Mouse (Mus musculus): ENCODE results near the gene Tmem11. TPM values are rescaled to one million over a fixed set of nuclear protein-coding genes. Genes with fewer than 3 reads are reported as not detected.

Tmem11 gene
- 55.1 and 57.4 TPM in 2 replicates for polyA plus RNA-seq (2015; fragmentation: Nextera tagmentation; extraction: Ambion mirVana)

GRCm38 (mm10) chr11:60878675-60879294 lies at the start of gene Tmem11:
Tmem11 (minus strand) TSS chr11:60879272.
- Histone ChIP-seq H3K27ac (peak within 1 kb of the TSS; percentile 86), H3K36me3 (0 out of 2 replicates have a peak, but pooled peaks cover 2% of the 10 kb centered on the region), H3K4me1 (replicated peaks) (peaks cover 49% of the 10 kb centered on the region), H3K9ac (replicated peaks) (peak within 1 kb of the TSS; percentile 84), H3K4me2 (replicated peaks) (peak within 1 kb of the TSS; percentile 69), H3K4me3 (replicated peaks) (peak within 1 kb of the TSS; percentile 76), H3K27me3 (no peaks in the 10 kb centered on the region), H3K9me3 (no peaks in the 10 kb centered on the region)
- peak; percentile 100 for ATAC-seq
- WGBS = under 1% methylated on average over 62 of the region's 62 CpGs

GRCm38 (mm10) chr11:60927264-60927663 lies 48.2 kb upstream of the Tmem11 start:
- ATAC-seq = peak; percentile 79
- Histone ChIP-seq H3K9me3 (no peaks in the 10 kb centered on the region), H3K4me2 (replicated peaks) (peak overlapping the region; percentile 48), H3K36me3 (no peaks in the 10 kb centered on the region), H3K27me3 (no peaks in the 10 kb centered on the region), H3K9ac (replicated peaks) (no peak overlapping the region; the same call in 1 of the 2 replicates), H3K4me3 (replicated peaks) (peak overlapping the region; percentile 25), H3K4me1 (replicated peaks) (peaks cover 18% of the 10 kb centered on the region), H3K27ac (0 out of 2 replicates have a peak overlapping the region, but pooled peaks have one; percentile 44)
- 1% methylated on average over 9 of the region's 9 CpGs for WGBS

GRCm38 (mm10) chr11:60924981-60925380 lies 45.9 kb upstream of the Tmem11 start:
- no peaks in the 10 kb centered on the region for H3K27me3 ChIP-seq
- no peaks in the 10 kb centered on the region for H3K9me3 ChIP-seq
- no peak for ATAC-seq
- 88% methylated on average over 1 of the region's 1 CpGs for WGBS
- no peak overlapping the region for H3K4me2 ChIP-seq (replicated peaks)
- H3K27ac ChIP-seq = no peak overlapping the region
- no peak overlapping the region for H3K4me3 ChIP-seq (replicated peaks)
- H3K9ac ChIP-seq (replicated peaks) = no peak overlapping the region
- peaks cover 9% of the 10 kb centered on the region; the same call in 1 of the 2 replicates for H3K4me1 ChIP-seq (replicated peaks)
- H3K36me3 ChIP-seq = no peaks in the 10 kb centered on the region

GRCm38 (mm10) chr11:60924498-60924897 lies 45.4 kb upstream of the Tmem11 start:
- WGBS = 52% methylated on average over 6 of the region's 6 CpGs
- no peak overlapping the region for H3K4me3 ChIP-seq (replicated peaks)
- H3K36me3 ChIP-seq = no peaks in the 10 kb centered on the region
- peaks cover 9% of the 10 kb centered on the region; the same call in 1 of the 2 replicates for H3K4me1 ChIP-seq (replicated peaks)
- H3K9me3 ChIP-seq = no peaks in the 10 kb centered on the region
- no peak overlapping the region for H3K9ac ChIP-seq (replicated peaks)
- H3K27me3 ChIP-seq = no peaks in the 10 kb centered on the region
- H3K4me2 ChIP-seq (replicated peaks) = no peak overlapping the region
- ATAC-seq = no peak
- no peak overlapping the region for H3K27ac ChIP-seq

- no peaks in the 10 kb centered on the region for H3K9me3 ChIP-seq
- H3K9ac ChIP-seq (replicated peaks) = no peak overlapping the region
- H3K4me3 ChIP-seq (replicated peaks) = no peak overlapping the region
- H3K27ac ChIP-seq = no peak overlapping the region
- ATAC-seq = no peak
- WGBS = 59% methylated on average over 5 of the region's 5 CpGs
- H3K27me3 ChIP-seq = no peaks in the 10 kb centered on the region
- no peaks in the 10 kb centered on the region for H3K36me3 ChIP-seq
- no peak overlapping the region for H3K4me2 ChIP-seq (replicated peaks)
- H3K4me1 ChIP-seq (replicated peaks) = peaks cover 9% of the 10 kb centered on the region; the same call in 1 of the 2 replicates
Measured at GRCm38 (mm10) chr11:60922964-60923363, 43.9 kb upstream of the Tmem11 start.

- H3K27me3 ChIP-seq = no peaks in the 10 kb centered on the region
- H3K4me1 ChIP-seq (replicated peaks) = peaks cover 4% of the 10 kb centered on the region; the same call in 1 of the 2 replicates
- ATAC-seq = no peak
- H3K4me3 ChIP-seq (replicated peaks) = no peak overlapping the region
- no peaks in the 10 kb centered on the region for H3K9me3 ChIP-seq
- H3K36me3 ChIP-seq = no peaks in the 10 kb centered on the region
- H3K27ac ChIP-seq = no peak overlapping the region
- 93% methylated on average over 1 of the region's 1 CpGs for WGBS
- no peak overlapping the region for H3K9ac ChIP-seq (replicated peaks)
- H3K4me2 ChIP-seq (replicated peaks) = no peak overlapping the region
Measured at GRCm38 (mm10) chr11:60922195-60922594, 43.1 kb upstream of the Tmem11 start.

GRCm38 (mm10) chr11:60920021-60920420 lies 40.9 kb upstream of the Tmem11 start:
- Histone ChIP-seq H3K9ac (replicated peaks) (no peak overlapping the region), H3K4me3 (replicated peaks) (no peak overlapping the region), H3K4me1 (replicated peaks) (0 out of 2 replicates have a peak, but pooled peaks cover under 1% of the 10 kb centered on the region), H3K36me3 (no peaks in the 10 kb centered on the region), H3K27me3 (no peaks in the 10 kb centered on the region), H3K27ac (no peak overlapping the region), H3K4me2 (replicated peaks) (no peak overlapping the region), H3K9me3 (no peaks in the 10 kb centered on the region)
- WGBS = 73% methylated on average over 2 of the region's 2 CpGs
- no peak for ATAC-seq

- no peak overlapping the region for H3K27ac ChIP-seq
- no peak overlapping the region for H3K4me2 ChIP-seq (replicated peaks)
- H3K9ac ChIP-seq (replicated peaks) = no peak overlapping the region; the same call in 1 of the 2 replicates
- no peak overlapping the region for H3K4me3 ChIP-seq (replicated peaks)
- H3K4me1 ChIP-seq (replicated peaks) = peaks cover 35% of the 10 kb centered on the region
- no peaks in the 10 kb centered on the region for H3K9me3 ChIP-seq
- no peaks in the 10 kb centered on the region for H3K36me3 ChIP-seq
- H3K27me3 ChIP-seq = no peaks in the 10 kb centered on the region
- 76% methylated on average over 4 of the region's 4 CpGs for WGBS
- ATAC-seq = no peak
Measured at GRCm38 (mm10) chr11:60915201-60915600, 36.1 kb upstream of the Tmem11 start.

- 42% methylated on average over 7 of the region's 7 CpGs for WGBS
- H3K4me2 ChIP-seq (replicated peaks) = peak within 1 kb of the TSS; percentile 80
Measured at GRCm38 (mm10) chr11:60914491-60914890, 35.4 kb upstream of the Tmem11 start, which contains the start of gene Natd1. Natd1 (minus strand) TSS chr11:60914750.

GRCm38 (mm10) chr11:60913301-60914196 lies 34.5 kb upstream of the Tmem11 start:
- no peaks in the 10 kb centered on the region for H3K9me3 ChIP-seq
- WGBS = under 1% methylated on average over 76 of the region's 86 CpGs
- H3K4me2 ChIP-seq (replicated peaks) = peak overlapping the region; percentile 80
- H3K4me1 ChIP-seq (replicated peaks) = peaks cover 35% of the 10 kb centered on the region
- peak overlapping the region; percentile 89 for H3K4me3 ChIP-seq (replicated peaks)
- ATAC-seq = peak; percentile 97
- H3K27me3 ChIP-seq = no peaks in the 10 kb centered on the region
- peak overlapping the region; percentile 88 for H3K27ac ChIP-seq
- no peaks in the 10 kb centered on the region for H3K36me3 ChIP-seq
- H3K9ac ChIP-seq (replicated peaks) = peak overlapping the region; percentile 95

More at GRCm38 (mm10) chr11:60914491-60914890, 35.4 kb upstream of the Tmem11 start, which contains the start of gene Natd1:
- ATAC-seq = no peak
- H3K27ac ChIP-seq = peak within 1 kb of the TSS; percentile 88
- peak within 1 kb of the TSS; percentile 89 for H3K4me3 ChIP-seq (replicated peaks)
- H3K9ac ChIP-seq (replicated peaks) = peak within 1 kb of the TSS; percentile 95
- H3K27me3 ChIP-seq = no peaks in the 10 kb centered on the region
- H3K4me1 ChIP-seq (replicated peaks) = peaks cover 35% of the 10 kb centered on the region
- H3K9me3 ChIP-seq = no peaks in the 10 kb centered on the region
- H3K36me3 ChIP-seq = no peaks in the 10 kb centered on the region

GRCm38 (mm10) chr11:60912525-60912973 lies 33.5 kb upstream of the Tmem11 start:
- H3K27me3 ChIP-seq = no peaks in the 10 kb centered on the region
- ATAC-seq = no peak
- peaks cover 35% of the 10 kb centered on the region for H3K4me1 ChIP-seq (replicated peaks)
- no peaks in the 10 kb centered on the region for H3K36me3 ChIP-seq
- H3K9me3 ChIP-seq = no peaks in the 10 kb centered on the region
- peak overlapping the region; percentile 89 for H3K4me3 ChIP-seq (replicated peaks)
- 31% methylated on average over 7 of the region's 7 CpGs for WGBS
- peak overlapping the region; percentile 80 for H3K4me2 ChIP-seq (replicated peaks)
- H3K27ac ChIP-seq = 0 out of 2 replicates have a peak overlapping the region, but pooled peaks have one; percentile 88
- H3K9ac ChIP-seq (replicated peaks) = peak overlapping the region; percentile 95

GRCm38 (mm10) chr11:60909626-60910025 lies 30.6 kb upstream of the Tmem11 start:
- H3K4me3 ChIP-seq (replicated peaks) = no peak overlapping the region
- no peak overlapping the region for H3K9ac ChIP-seq (replicated peaks)
- peaks cover 20% of the 10 kb centered on the region for H3K36me3 ChIP-seq
- H3K4me1 ChIP-seq (replicated peaks) = peaks cover 31% of the 10 kb centered on the region
- no peaks in the 10 kb centered on the region for H3K9me3 ChIP-seq
- no peaks in the 10 kb centered on the region for H3K27me3 ChIP-seq
- 89% methylated on average over 1 of the region's 1 CpGs for WGBS
- no peak overlapping the region for H3K27ac ChIP-seq
- no peak for ATAC-seq
- H3K4me2 ChIP-seq (replicated peaks) = no peak overlapping the region
